Mouse (Mus musculus) thymus, adult 2 months (tissue): Measurements from ENCODE around the gene Lingo2.

ENCODE experiments used
- CTCF ChIP-seq: fragments of 200-500 bp; IDR thresholded peaks from 2 replicates; pipeline ENCODE4 v1.5.1; 2012; ENCODE audit warnings: mild to moderate bottlenecking, control low read depth, low read length, moderate library complexity, borderline replicate concordance; ENCODE audit not compliant: control insufficient read depth, poor library complexity, insufficient read depth; ENCODE audit errors: extremely low read depth
- POLR2A ChIP-seq: fragments of 200-500 bp; IDR thresholded peaks from 2 replicates; pipeline ENCODE4 v1.6.1; 2012; ENCODE audit warnings: mild to moderate bottlenecking, low read length, control low read depth, moderate library complexity; ENCODE audit not compliant: control insufficient read depth, poor library complexity, insufficient read depth; ENCODE audit errors: extremely low read depth

- TF ChIP-seq CTCF (no peak), POLR2A (no peak)
These were observed 1066.5 kb downstream of the Lingo2 start for GRCm38 (mm10) chr4:35884946-35885460.
